Mouse (Mus musculus): Measurements from ENCODE around the gene Cyp1a1. TPM values are rescaled to one million over a fixed set of nuclear protein-coding genes. Genes with fewer than 3 reads are reported as not detected.
"Not testable (repeated sequence)": the region's sequence is repeated elsewhere in the genome, so short reads cannot be mapped to it uniquely, and the experiment has no call there.

The Cyp1a1 gene
- total RNA-seq, 2 experiments from 2014 or later: not detected

DNA sequence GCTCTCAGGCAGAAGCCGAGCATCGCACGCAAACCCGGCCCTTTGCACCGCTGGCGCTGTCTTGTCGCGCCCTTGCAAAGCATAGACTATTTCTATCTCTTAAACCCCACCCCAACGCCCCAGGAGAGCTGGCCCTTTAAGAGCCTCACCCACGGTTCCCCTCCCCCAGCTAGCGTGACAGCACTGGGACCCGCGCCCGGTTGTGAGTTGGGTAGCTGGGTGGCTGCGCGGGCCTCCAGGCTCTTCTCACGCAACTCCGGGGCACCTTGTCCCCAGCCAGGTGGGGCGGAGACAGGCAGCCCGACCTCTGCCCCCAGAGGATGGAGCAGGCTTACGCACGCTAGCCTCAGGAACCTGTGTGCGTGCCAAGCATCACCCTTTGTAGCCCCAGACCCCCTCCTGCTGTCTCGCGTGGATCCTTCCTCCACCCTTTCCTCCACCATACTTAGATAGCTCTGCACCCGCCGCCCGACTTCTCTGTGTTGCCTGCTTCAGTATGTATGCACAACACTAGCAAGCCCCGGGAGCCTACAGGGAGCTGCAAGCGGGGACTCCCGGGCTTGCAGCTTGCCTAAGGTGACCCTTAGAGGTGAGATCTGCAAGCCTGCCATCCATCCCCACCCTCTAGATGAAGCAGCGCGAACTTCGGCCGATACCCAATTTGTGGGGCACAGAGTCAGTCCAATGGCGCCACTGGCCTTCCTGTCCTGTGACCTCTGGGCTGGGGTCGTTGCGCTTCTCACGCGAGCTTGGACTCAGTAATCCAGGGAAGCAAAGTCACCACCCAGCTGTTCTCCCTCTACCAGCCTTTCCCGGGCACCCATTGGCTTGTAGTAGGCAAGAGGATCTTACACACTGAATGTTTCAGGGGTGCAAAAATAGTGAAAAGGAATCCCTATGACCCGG is 8.9 kb downstream of the Cyp1a1 start:
- ATAC-seq (replicated peaks; ENCODE audit: poor library complexity, severe bottlenecking): peak; percentile 38

DNA sequence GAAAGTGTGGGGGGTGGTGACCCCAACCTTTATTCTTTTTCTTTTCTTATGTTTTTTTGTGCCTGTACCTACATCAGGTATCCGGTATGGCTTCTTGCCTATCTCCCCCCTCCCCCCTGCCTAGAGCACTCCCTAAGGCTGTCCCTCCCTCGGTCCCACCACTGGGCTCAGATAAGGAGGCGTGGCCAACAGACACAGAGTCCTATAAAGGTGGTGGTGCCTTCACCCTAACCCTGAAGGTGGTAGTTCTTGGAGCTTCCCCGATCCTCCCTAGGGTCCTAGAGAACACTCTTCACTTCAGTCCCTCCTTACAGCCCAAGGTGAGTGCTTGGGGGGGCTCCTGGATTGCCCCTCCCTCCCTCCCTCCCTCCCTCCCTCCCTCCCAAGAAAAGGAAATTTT is 9.7 kb downstream of the Cyp1a1 start:
- no peak for ATAC-seq (replicated peaks; ENCODE audit: poor library complexity, severe bottlenecking)

DNA sequence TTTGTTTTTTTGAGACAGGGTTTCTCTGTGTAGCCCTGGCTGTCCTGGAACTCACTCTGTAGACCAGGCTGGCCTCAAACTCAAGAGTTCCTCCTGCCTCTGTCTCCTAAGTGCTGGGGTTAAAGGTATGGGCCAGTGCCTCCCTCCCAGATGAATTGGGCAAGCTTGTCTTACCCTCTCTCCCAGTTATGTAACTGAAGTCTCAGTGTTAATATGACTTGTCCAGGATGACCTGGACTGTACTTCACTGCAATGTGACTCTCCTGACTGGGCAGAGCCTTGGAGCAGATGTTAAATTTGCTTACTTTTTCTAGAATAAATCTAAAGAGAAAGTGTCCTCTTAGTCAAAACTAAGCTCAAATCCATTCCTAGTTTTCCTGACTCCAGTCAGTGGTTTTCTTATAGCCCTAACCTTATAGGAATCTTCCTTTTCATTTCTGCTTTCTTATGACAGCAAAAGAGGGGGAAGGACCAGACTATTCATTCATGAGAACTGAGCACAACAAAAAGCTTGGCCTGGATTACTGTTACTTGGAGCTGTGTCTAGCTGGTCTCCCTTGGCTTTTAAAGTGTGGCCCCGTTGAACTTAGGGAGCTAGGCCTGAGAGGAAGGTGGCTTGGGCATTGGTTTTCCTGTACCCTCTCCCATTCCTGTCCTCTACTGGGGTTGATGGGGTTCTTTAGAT is 10.9 kb downstream of the Cyp1a1 start:
- peak; percentile 61 for ATAC-seq (replicated peaks; ENCODE audit: poor library complexity, severe bottlenecking)

- no peak for ATAC-seq (replicated peaks; ENCODE audit: poor library complexity, severe bottlenecking)
These were observed 18.8 kb downstream of the Cyp1a1 start for GRCm38 (mm10) chr9:57706496-57706895.

DNA sequence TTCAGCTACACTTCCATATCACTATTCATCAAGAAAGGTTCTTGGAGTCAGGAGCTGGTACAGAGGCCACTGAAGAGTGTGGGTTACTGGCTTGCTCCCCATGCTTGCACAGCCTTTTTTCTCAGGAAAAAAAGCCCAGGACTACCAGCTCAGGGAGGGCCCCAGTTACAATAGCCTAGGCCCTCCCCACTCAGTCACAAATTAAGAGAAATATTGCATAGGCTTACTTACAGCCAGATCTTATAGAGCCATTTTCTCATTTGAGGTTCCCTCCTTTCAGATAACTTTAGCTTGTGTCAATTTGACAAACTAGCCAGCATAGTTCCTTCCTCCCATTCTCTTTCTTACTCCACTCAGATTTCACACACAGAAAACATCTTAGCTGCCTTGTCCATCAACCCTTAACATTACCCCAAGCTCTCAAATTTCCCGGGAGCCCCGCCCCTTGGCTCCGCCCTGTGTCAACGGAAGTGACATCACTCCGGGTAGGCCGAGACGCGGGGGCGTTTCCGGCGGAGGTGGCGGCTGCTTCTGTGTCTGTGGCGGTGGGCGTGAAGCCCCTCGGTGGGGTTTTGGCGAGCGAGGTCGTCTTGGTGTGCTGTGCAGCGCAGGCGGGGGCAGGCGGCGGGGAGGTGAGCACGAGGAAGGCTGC is 20.5 kb downstream of the Cyp1a1 start, which contains the start of gene Edc3:
Gene Edc3 (plus strand): TSS at position 473 of the 652 bp plus-strand sequence.
- peak; percentile 96 for ATAC-seq (replicated peaks; ENCODE audit: poor library complexity, severe bottlenecking)

- peak; percentile 57; the same call in 1 of the 2 replicates for ATAC-seq (replicated peaks; ENCODE audit: poor library complexity, severe bottlenecking)
These were observed 21.1 kb downstream of the Cyp1a1 start for GRCm38 (mm10) chr9:57708720-57709274.

- ATAC-seq (replicated peaks; ENCODE audit: poor library complexity, severe bottlenecking): not testable (repeated sequence)
These were observed 22.5 kb downstream of the Cyp1a1 start for GRCm38 (mm10) chr9:57710214-57710613.

- ATAC-seq (replicated peaks; ENCODE audit: poor library complexity, severe bottlenecking): no peak
These were observed 24.5 kb downstream of the Cyp1a1 start for GRCm38 (mm10) chr9:57712194-57712593.

- ATAC-seq (replicated peaks; ENCODE audit: poor library complexity, severe bottlenecking): peak; percentile 43; the same call in 1 of the 2 replicates
These were observed 30.7 kb downstream of the Cyp1a1 start for GRCm38 (mm10) chr9:57718408-57718807.

GRCm38 (mm10) chr9:57720736-57721135 is 33.0 kb downstream of the Cyp1a1 start:
- ATAC-seq (replicated peaks; ENCODE audit: poor library complexity, severe bottlenecking): no peak

DNA sequence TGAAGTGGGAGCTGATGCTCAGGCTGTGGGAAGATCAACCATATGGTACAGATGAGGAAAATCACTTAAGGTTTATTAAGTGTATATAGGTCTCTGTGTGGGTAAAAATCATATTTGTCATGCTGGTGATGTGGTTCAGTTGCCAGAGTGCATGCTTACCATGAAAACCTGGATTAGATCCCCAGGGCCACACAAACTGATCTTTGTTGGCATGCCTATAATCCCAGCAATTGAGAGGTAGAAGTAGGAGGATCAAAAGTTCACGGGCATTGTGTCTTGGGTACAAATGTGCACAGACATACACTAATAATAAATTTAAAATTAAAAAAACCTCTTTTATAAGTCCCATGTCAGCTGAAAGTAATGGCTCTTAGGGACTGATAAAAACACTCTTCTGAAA is 34.6 kb downstream of the Cyp1a1 start:
- ATAC-seq (replicated peaks; ENCODE audit: poor library complexity, severe bottlenecking): no peak

- peak; percentile 100 for ATAC-seq (replicated peaks; ENCODE audit: poor library complexity, severe bottlenecking)
These were observed 35.6 kb downstream of the Cyp1a1 start for GRCm38 (mm10) chr9:57723315-57723715.

GRCm38 (mm10) chr9:57723796-57724195 is 36.1 kb downstream of the Cyp1a1 start:
- ATAC-seq (replicated peaks; ENCODE audit: poor library complexity, severe bottlenecking): no peak

DNA sequence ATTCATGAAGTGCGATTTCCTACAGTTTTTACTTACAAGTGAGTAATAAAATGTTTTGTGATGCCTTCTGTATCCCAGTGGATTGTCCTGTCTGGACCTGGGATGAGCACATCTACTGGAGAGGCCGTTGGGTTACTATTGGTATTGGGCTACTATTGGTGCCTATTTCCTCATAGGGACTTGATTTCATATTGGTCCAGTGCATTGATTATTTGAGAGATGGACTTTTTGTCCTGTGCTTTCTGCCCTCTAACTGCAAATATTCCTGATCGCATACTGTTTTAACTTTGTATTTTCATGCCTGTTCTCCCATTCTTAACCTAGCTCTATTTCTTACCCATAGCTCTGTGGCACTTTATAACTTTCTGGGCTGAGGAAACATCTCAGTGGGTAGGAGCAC is 37.0 kb downstream of the Cyp1a1 start:
- ATAC-seq (replicated peaks; ENCODE audit: poor library complexity, severe bottlenecking): no peak

- no peak for ATAC-seq (replicated peaks; ENCODE audit: poor library complexity, severe bottlenecking)
These were observed 40.6 kb downstream of the Cyp1a1 start for GRCm38 (mm10) chr9:57728312-57728711.

DNA sequence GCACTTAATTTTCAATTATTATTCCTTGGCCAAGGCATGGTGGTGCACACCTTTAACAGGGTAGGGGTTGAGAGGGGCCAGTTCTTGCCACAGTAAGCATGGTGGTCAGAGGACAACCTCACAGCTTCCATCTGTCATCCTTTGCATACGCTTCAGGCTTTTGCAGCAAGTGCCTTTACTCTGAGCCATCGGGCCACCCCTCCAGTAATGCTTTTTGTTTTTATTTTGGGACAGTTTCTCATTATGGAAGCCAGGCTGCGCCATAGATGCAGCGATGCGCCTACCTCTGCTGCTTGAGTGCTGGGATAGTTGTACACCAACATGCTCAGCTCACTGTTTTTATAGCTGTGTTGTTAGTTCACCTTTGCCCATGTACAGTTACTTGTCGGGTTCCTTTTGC is 45.9 kb downstream of the Cyp1a1 start:
- no peak for ATAC-seq (replicated peaks; ENCODE audit: poor library complexity, severe bottlenecking)

GRCm38 (mm10) chr9:57739863-57740262 is 52.1 kb downstream of the Cyp1a1 start:
- no peak for ATAC-seq (replicated peaks; ENCODE audit: poor library complexity, severe bottlenecking)

- ATAC-seq (replicated peaks; ENCODE audit: poor library complexity, severe bottlenecking): peak; percentile 78
These were observed 56.8 kb downstream of the Cyp1a1 start for GRCm38 (mm10) chr9:57744462-57745091.

DNA sequence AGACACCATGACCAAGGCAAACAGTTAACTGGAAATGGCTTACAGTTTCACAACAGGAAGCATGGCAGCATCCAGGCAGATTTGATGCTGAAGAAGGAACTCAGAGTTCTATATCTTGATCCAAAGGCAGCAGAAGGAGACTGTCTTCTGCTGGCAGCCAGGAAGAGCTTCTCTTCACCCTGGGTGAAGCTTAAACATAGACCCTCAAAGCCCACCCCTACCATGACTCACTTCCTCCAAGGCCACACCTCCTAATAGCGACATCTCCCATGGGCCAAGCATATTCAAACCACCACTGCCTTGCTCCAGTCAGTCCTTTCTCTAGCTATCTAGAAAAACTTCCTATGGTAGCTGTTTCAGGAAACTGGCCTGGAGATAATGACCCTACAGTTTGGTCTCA is 59.3 kb downstream of the Cyp1a1 start:
- no peak; the same call in 1 of the 2 replicates for ATAC-seq (replicated peaks; ENCODE audit: poor library complexity, severe bottlenecking)

GRCm38 (mm10) chr9:57748137-57748536 is 60.4 kb downstream of the Cyp1a1 start:
- ATAC-seq (replicated peaks; ENCODE audit: poor library complexity, severe bottlenecking): no peak
